Mouse (Mus musculus) left cerebral cortex, adult 8-10 months (tissue): Measurements from ENCODE around the gene Fzd2. TPM values are rescaled to one million over a fixed set of nuclear protein-coding genes. Genes with fewer than 3 reads are reported as not detected.
"Not testable (repeated sequence)": the region's sequence is repeated elsewhere in the genome, so short reads cannot be mapped to it uniquely, and the experiment has no call there.

ENCODE experiments used
- DNase-seq, 2 experiments: peaks; one replicate each; pipeline ENCODE4 v3.0.0; 2022; ENCODE audit warnings: low spot score in 2 of 2
- total RNA-seq, 4 experiments: library from RNA; stranded (reverse); gene quantifications; 2 replicates each; pipeline ENCODE4 v1.2.4; 2022

Gene Fzd2
- total RNA-seq, result 10 to 100 TPM in 1 of 4 experiments, 1 to 10 TPM in 3; 7.4 to 10.5 (median 9.6) TPM

DNA sequence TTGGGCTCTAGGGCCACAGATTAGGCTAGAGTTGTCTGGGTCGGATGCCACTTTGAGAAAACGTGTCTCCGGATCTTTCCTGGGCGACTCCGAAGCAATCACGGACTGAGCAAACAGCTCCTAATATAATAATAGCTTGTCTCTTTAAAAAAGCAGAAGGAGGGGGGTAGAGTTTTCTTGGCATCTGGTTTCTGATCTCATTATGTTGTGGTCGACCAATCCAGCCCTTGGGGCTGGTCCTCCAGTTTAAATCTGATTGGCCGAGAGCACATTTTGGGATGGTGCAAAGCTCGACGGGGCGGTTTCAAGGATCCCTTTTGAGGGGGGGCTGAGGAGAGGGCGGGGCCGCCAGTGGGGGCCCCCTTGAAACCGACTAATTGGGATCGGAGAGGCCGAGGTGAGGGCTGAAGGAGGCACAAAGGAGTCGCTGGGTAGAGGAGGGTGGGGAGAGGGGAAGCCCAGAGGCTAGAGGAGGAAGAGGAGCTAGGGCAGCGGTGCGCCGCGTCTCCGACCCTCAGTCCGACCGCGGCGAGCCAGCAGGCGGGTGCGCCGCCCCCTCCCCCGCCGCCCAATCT lies at the start of gene Fzd2:
Gene Fzd2, plus strand, starts transcription at position 387 of the 575 bp plus-strand sequence.
- peak; percentile 4 to 74 for DNase-seq

DNA sequence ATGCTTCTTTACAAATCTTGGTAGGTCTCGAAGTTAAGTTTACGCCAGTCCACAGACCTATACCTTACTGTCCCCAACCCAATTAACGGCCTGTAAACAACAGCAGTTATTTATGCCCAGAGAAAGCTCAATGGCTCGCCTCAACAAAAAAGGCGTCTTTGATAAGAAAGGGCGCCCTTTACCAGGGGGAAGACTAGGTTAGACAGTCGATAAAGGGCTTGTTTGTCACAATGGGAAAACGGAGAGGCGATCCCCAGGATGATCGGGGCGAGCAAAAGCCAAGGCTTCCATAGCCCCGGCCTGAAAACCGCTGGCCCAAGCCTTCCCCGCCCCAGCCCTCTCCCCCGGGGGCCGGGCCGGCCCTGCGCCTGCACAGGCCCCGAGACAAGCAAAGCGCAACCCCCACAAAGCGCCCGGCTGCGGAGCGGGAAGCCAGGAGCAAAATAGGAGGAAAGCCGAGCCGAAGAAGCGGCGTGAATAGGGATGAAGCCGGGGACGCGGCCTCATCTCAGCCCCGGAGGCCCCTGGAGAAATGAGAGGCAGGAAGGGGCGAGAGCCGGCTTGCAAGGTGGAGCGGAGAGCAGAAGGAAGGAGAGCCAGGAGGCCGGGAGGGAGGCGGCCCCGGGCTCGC lies 48.7 kb upstream of the Fzd2 start:
- peak in 1 of 2 experiments; percentile 55 for DNase-seq

DNA sequence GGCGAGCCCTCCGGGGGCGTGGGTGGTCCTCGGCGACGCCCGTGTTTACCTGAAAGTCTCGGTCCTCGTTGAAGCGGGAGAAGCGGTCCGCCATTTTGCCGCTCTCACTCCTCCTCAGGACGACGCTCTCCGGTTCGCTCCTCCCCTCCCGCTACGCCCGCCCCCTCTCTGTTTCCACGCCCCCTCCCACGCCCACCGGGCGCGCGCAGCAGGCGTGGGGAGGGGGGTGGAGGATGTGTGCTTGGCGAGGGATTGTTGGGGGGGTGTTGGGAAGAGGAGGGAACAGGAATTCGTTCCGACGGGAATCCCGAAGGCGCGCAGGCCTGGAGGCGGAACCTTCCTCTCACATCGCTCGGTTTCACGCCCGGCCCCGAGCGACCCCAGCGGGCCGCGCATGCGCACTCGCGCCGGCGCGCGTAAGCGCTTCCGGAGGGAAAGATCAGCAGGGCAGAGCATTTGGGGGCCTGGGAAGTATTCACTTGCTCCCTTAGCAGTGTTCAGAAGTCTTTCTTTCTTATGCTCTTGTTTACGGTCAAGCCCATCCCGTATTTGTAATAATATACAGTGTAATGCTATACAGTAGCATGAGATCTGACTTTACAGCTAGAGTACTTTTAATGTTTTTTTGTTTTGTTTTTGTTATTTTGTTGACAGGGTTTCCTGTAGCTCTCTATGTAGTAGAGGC lies 48.0 kb upstream of the Fzd2 start, which contains the start of gene Gpatch8:
Gene Gpatch8, minus strand, starts transcription at position 362 of the 685 bp plus-strand sequence.
- peak; percentile 93 to 94 for DNase-seq

DNA sequence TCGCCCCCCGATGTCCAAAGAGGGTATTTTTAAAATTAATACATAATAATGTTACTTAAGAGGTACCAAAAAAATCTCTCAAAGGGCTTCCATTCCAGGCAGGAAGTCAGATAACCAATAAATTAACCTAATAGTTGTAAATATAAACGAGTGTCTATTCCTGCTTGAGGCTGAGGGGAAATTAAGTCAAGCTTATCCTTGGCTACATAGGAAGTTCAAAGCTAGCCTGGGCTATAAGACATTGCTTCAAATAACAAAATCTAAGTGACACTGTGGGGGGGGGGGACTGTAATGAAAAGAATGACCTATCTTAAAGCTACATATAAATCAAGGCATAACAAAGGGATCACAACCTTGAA lies 47.5 kb upstream of the Fzd2 start:
- DNase-seq, result no peak

DNA sequence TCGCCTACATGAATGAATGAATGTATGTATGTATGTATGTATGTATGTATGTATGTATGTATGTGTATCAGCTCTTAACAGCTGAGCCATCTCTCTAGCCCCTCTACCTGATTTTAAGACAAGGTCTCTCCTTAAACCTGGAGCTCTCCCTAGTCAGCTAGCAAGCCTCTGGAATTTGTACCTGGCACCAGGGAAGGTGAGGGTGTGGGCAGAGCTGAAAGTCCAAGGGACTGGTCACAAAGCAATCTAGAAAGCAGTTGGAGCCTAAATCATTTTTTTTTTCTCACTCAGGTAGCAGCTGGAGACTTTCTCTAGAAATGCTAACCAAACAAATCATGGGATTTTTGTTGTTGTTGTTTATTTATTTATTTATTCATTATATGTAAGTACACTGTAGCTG lies 46.8 kb upstream of the Fzd2 start:
- DNase-seq, result no peak

DNA sequence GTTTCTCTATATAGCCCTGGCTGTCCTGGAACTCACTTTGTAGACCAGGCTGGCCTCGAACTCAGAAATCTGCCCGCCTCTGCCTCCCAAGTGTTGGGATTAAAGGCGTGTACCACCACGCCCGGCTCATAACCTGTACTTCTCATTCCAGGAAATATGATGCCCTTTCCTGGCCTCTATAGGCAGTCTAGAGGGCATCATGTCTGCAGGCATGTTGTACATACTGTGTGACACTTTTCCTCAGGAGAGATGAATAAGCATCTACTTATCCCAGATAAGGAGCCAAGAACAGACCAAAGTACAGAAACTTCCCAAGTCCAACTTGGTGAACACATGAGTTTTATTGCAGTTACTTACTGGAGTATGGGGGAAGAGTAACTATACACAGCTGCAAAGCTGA lies 45.5 kb upstream of the Fzd2 start:
- DNase-seq, result no peak

DNA sequence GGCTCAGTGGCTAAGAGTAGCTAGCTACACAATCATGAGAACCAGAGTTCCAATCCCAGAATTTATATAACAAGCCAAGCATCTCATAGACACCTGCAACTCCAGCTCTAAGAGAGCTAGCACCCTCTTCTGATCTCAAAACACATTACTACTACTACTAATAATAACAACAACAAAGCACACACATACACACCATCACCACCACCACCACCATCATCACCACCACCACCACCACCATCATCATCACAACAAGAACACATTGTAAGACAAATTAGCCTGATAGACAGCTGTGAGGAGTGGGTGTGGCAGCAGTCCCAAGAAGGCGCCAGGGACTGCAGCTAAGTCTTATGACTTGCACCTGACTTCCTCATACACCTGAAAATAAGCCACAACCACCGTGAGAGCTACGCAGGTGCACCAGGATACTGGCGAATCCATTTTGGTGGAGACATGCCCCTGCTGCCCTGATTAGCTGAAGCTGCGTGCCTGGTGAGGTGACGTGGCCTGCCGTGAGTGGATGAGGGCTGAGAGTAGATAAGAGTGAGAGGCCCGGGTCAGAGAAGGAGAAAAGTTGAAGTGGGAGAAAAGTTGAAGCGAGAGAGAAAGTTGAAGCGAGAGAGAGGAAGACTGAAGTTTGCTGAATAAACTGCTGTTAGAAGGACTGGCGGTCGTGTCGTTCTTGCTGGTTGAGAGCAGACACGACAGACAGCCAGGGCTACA lies 39.1 kb upstream of the Fzd2 start:
- not testable (repeated sequence) for DNase-seq

DNA sequence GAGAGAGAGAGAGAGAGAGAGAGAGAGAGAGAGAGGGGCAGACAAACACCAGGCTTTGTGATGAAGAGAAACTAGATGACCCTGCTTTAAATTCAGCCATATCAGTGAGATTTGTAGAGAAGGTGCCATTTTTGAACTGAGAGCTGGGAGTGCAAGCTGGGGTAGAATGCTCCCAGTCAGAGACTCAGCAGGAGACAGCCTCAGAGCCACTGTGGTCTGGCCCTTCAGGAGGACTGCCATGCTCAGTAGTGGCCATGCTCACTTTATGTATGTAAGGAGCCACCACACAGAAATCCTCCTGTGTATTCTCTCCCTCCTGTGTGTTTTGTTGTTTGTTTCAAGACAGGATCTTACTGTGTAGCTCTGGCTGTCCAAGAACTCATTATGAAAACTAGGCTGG lies 38.5 kb upstream of the Fzd2 start:
- DNase-seq, result no peak

DNA sequence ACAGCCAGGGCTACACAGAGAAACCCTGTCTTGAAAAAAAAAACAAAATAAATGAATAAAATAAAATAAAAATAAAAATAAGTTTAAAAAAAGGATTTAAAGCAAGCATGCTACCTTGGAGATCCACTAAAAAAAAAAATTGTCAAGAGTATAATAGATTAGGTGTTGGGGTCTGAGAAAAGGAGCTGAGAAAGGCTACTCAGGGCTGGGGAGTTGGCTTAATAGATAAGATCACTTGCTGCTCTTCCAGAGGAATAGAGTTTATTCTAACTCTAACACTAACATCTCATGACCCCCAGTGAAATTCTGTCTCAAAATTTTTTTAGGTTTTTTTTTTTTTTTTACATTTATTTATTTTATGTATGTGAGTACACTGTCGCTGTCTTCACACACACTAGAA lies 37.9 kb upstream of the Fzd2 start:
- DNase-seq, result no peak

DNA sequence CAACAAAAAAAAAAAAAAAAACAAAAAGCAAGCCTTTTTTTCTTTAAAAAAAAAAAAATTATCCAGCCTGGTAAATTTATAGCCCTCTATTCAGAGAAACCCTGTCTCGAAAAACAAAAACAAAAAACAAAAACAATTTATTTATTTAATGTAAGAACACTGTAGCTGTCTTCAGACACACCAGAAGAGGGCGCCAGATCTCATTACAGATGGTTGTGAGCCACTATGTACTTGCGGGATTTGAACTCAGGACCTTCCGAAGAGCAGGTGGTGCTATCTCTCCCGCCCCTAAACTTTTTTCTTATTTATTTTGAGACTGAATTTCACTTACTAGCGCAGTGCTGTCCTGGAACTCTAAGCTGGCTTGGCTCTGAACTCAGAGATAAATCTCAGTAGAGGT lies 37.0 kb upstream of the Fzd2 start:
- no peak for DNase-seq

DNA sequence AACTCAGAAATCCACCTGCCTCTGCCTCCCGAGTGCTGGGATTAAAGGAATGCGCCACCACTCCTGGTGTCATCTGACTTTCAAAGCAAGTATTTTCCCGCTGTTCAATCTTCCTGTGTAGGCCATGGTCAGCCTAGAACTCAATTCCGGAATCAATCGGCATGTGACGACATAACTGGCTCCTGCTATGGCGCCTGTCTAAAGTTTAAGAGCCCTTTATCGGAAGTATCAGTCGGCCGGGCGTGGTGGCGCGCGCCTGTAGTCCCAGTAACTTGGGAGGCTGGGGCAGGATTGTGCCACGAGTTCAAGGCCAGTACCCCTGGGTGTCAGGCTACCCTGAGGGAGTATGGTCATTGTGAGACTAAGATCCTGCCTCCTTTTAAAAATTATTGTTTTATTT lies 36.5 kb upstream of the Fzd2 start:
- no peak for DNase-seq

DNA sequence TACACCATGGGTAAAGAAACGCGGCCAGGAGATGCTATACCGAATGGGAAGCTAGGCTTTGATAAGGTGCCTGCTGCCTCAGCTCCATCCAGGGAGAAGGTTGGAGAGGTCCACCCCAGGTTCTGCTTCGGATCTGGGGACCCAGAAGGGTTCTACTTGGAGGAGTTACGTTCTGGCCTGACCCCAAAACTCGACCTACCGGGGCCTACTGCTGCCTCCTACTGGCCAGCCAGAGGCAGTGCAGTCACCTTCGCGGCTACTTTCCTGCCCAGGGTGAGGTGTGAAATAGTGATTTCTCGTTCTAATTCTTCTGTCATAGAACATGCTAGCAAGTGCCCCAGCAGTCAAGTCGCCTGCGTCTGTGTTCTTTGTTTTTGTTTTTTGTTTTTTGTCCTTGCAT lies 36.0 kb upstream of the Fzd2 start:
- no peak for DNase-seq

DNA sequence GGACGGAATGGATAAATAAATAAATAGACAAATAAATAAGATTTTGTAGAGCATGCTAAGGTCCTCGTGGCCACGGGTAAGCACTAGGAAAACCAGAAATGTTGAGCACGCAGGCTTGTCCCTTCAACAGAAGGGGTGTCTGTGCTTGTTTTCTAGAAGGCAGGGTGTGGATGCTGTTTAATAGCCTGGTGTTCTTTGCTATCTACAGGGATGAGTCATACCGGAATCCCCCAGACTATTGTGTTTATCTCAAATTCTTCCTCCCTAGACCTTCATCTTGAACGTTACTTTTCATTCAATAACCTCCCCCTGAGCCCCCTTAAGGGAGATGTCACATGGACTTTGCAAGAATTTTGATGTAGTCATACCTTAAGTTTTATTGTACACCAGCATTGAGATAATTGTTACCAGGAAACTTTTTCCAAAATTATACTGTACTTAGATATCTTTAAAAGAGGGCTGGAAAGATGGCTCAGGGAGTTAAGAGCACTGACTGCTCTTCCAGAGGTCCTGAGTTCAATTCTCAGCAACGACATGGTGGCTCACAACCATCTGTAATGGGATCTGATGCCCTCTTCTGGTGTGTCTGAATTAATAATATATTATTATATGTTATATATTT lies 35.3 kb upstream of the Fzd2 start:
- no peak for DNase-seq

DNA sequence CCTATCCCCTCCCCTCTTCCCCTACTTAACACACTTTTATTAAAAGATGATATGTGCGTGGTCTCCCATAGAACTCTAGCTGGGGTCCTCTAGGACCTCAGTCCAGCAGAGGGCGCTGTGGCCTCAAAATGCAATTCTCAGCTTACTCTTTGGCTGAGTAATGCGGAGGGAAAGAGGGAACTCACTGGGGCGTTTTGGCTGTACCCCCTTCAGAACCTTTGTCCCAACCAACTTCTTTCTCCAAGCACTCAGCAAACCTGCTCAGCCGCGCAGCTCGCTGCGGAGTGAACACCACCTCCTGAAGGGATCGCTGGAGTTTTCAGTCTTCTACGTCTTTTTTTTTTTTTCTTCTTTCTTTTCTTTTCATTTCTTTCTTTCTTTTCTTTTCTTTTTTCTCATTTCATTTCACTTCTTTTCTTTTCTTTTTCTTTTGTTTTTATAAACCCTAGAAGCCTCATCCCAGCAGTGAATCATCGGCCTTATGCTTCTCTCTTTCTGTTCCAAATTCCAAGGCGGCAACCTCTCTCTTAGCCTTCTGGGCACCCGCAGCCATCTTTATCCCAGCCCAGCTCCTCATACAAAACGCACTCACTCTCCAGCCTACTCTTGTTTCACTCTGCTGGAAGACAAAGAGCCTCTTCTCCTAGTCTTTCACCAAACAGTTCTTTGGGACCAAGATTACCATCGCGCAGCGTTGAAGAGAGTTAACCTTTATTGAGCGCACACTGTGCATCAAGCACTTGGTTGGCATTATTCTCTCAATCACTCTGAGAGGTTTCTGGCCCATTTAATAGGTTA lies 31.1 kb upstream of the Fzd2 start:
- peak; percentile 23 to 70 for DNase-seq

DNA sequence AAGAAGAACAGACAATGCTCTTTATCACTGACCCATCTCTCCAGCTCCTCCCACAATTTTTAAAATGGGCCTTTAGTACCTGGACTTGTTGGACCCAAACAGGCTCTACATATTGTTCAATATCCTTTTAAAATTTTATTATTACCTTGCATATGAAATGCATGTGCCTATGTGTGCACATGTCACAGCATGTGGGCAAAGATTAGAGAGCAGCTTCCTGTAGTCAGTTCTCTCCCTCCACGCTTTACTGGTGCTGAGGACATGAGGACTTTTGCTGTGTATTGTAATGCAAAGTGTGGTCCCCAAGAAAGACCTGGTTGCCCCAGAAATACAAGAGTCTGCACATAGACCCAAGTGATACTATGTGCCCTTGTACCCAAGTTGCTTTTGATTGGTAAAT lies 29.2 kb upstream of the Fzd2 start:
- no peak for DNase-seq

DNA sequence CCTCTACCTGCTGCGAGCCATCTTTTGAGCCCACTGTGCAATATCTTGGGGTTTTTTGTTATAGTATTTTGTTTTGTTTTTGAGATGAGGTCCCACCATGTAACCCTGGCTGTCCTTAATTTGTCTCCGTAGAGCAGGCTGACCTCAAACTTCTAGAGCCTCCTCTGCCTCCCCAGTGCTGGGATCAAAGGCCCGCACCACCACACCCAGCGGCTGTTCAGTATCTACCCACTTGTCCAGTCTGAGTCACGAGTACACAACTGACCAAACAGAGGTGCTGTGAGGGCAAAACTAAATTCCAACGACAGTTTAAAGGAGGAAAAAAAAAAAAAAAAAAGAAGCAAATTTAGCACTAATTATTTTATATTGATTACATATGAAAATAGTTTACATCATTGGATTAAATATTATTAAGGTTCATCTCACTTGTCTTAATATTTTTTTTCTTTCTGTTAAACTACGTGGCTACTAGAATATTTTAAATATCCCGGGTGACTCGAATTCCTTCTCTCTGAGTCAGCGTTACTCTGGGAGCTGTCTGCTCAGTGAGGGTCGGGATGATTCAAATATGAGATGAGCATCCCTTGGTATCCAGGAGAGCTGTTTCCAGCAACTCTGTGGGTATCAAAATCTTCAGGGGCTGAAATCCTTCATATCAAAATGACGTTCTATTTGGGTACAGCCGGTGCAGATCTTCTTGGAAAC lies 28.0 kb upstream of the Fzd2 start:
- no peak for DNase-seq

DNA sequence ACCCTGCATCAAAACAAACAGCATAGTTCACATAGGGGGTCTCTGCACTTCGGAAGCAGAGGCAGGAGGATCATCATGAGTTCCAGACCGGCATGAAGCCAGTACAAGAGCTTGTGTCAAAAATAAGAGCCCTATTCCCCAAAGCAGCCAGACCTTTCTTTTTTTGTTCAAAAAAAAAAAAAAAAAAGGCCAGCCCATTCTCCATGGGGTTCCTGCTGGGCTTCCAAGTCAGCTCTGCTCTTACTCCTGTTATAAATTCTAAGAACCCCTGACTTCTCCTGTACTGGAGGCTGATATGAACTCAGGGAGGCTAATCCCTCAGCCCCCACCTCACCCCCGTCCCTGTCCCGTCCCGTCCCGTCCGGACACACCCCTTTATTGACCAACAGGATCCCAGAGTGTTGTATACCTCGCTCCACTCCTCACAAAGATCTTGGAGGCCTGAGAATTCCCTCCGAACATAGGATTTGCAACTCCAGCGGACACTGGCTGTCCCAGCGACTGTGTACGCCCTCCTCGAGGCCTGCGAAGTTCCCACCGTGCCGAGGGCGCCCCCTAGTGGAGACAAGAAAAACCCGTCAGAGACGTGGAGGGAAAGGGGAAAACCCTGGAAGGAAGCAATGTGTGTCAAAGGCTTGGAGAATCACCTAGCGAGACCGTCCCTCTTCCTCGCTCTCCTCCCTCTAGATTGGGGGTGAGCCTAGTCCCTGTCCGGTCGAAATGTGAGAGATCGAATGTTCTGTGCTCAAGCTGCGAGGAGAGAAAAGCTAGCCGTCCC lies 25.7 kb upstream of the Fzd2 start:
- peak in 1 of 2 experiments; percentile 34 for DNase-seq

DNA sequence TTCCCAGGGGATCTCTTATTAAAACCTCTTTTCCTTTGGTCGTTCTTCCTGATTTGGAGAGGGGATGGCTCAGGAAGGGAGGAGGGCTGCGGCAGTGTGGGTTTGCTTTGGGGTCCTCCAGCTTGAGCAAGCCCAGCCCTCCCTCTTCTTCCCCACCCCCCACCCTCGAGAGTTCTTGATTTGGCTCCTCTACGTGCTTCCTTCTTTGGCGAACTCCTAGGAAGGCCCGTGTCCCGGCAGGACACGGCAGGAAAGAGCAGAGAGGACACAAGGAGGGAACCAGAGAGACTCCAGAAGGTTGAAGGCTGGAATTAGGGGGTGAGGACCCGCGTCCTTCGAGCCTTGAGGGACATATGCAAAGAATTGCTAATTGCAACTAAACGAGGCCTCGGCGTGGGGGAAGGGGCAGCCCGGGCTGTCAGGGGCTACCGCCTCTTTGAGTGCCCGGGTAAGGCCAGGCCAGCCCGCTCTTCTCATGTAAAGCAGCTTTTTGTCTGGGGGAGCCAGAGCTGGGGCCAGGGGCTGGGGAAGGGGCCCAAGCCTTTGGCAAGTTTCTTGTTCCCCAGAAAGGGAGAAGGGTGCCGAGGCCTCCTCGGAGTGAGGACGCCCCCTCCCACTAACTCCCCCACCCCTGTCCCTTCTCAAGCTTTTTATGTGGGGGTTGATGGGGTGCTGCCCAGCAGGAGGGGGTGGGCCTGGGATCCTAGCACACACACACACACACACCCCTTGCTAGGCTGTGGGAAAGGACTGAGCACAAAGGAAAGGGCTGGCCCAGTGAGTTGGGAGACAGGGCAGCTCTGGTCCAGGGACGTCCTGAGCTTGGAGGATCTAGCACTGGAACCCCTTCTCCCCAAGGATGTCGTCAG lies 24.8 kb upstream of the Fzd2 start, which contains the start of gene Gm11627:
Gene Gm11627, minus strand, starts transcription at position 297 of the 869 bp plus-strand sequence.
- peak in 1 of 2 experiments; percentile 37 for DNase-seq

DNA sequence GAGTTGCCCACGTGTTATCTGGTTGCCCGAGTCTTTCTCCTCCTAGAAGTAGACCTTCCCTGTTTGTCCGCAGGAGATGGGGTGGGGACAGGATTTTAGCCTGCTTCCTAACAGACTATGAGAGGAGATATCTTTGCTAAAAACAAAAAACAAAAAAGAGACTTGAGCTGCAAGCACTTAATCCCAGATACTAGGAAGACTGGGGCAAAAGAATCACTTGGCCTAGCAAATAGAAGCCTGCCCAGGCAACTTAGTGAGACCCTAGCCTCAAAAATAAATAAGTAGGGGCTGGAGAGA lies 24.2 kb upstream of the Fzd2 start:
- no peak for DNase-seq
